Mouse (Mus musculus) spleen, adult 18-20 months (tissue): ENCODE results near the gene Bahd1.

Experiments used
- DNase-seq, 2 experiments: peaks; one replicate each; pipeline ENCODE4 v3.0.0; 2022; ENCODE audit warnings: mixed read lengths in 2 of 2

The Bahd1 gene

GRCm38 (mm10) chr2:118943232-118943631 is 43.1 kb downstream of the Bahd1 start:
- DNase-seq, result no peak

DNA sequence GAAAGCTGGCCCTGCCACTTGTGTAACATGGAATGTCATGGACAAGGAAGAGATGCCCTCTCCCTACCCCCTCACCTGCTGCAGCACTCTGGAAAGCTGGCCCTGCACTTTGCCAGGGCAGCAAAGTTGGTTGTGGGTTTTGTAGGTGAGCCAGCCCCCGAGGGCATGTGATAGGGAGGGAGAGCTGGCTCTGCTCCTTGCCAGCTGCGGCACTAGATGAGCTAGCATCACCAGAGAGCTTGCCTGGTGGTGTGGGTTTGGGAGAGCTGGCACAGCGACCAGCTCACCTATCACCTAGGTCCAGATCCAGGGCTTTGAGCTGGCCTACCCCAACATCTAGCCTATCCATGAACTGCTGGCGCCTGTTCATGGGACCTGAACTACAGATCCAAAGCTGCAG is 48.6 kb downstream of the Bahd1 start:
- no peak for DNase-seq

DNA sequence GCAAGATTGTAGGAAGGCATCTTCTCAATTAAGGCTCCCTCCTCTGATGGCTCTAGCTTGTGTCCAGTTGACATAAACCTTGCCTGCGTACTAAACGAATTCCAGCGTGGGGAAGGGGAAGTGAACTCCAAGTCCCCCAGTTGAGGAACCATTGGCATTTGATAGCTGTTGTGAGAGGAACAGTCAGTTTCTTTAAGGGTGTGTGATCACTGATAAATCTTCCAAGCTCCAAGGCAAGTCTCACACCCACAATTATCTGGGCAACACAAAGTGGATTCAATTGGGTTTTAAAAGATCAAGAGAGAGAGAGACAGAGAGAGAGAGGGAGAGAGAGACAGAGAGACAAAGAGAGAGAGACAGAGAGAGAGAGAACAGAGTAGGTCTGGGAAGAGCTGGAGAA is 49.5 kb downstream of the Bahd1 start:
- DNase-seq, result no peak

- no peak for DNase-seq
Measured at GRCm38 (mm10) chr2:118956497-118956896, 56.3 kb downstream of the Bahd1 start.

DNA sequence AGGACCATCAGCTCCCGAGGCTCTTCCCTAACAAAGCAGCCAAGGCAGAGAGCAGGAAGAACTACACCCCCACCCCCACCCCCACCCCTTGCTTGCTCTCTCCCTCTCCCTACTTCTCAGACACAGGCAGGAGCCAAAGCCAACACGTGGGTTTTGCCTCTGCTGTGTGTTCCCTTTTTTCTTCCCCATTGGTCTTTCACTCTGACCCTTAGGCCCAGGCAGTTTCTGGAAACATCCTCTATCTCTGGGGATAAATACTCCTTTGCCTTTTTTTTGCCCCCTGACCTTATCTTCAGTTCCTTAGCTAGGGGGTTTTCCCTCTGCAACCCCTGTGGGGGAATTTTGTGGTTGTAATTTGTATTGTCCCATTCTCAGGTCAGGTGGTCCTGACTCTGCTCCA is 59.5 kb downstream of the Bahd1 start:
- DNase-seq, result no peak

- DNase-seq, result no peak
Measured at GRCm38 (mm10) chr2:118960413-118960812, 60.2 kb downstream of the Bahd1 start.

DNA sequence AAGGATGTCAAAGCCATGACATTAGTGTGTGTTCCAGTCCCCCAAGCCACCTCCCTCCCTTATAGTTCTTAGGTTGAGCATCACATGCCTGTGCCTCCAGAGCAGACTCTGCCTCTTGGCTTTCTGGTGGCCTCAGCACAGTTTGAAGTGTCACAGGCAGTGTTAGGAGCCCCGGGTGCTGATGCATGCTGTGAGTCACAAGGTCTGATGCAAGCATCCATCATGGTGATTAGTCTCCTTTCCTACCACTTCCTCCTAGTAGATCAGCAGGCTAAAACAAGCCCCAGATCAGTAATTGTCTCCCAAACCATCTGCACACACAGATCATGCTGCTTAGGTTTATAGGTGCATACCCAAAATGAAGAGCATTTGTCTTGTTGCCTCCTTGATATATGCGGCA is 61.4 kb downstream of the Bahd1 start:
- no peak for DNase-seq

- no peak for DNase-seq
Measured at GRCm38 (mm10) chr2:118963007-118963675, 63.0 kb downstream of the Bahd1 start.

GRCm38 (mm10) chr2:118963676-118964012 is 63.5 kb downstream of the Bahd1 start:
- DNase-seq, result no peak

GRCm38 (mm10) chr2:118969585-118970147 is 69.5 kb downstream of the Bahd1 start:
- no peak for DNase-seq

GRCm38 (mm10) chr2:118972048-118972447 is 71.9 kb downstream of the Bahd1 start:
- DNase-seq, result no peak

DNA sequence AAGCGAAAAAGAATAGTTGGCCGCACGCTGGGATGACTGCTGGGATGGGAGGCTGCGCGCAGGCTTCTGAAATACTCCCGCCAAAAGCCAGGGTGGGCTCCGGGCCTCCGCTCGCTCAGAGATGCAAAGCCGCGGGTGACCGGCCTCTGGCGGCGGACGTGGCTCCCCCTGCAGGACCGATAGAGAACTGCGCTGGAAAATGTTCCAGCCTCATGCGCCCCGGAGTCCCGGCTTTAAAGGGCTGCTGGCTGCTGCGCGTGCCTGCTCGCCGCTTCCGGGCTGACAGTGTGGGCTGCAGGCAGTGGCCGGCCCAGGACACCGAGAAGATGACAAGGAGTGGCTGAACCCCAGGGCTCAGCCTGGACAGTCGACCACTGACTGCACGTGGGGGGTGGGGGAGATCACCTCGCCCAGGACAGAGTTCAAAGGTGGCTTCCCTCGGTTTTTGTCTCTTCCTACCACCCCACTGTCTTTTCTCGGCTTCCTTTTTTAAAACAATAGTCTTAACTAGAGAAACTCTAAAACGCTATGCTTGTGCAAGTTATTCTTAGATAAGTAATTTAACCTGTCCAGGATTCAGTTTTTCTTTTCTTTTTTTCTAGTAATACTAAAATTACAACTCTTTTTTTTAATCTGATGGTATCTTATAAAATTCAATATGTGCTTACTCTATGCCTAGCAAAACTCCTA is 72.7 kb downstream of the Bahd1 start:
- peak; percentile 73 to 84 for DNase-seq
